Mouse (Mus musculus) left cerebral cortex, postnatal 36 days (tissue): Measurements from ENCODE around the gene Lrrc14b. TPM values are rescaled to one million over a fixed set of nuclear protein-coding genes. Genes with fewer than 3 reads are reported as not detected.

Experiments
- microRNA-seq: library from miRNA; unstranded; fragments of <30 nt; microRNA quantifications from one replicate; pipeline ENCODE4 v1.2.0, GENCODE M21; 2022
- total RNA-seq, 2 experiments: library from RNA; stranded (reverse); gene quantifications; 2 replicates each; pipeline ENCODE4 v1.2.3; 2021

Lrrc14b gene
- total RNA-seq, 2 experiments from 2014 or later = not detected

Small RNAs within 50 kb of the gene (microRNA-seq; reads per million reads assigned to microRNA genes)
- gene Mir692-3 = not detected

Other genes starting within 250 kb of the Lrrc14b start
- 1 to 10 TPM; 1.4 to 2.4 TPM for gene Slc9a3, start 242.5 kb downstream of the Lrrc14b start, total RNA-seq
- gene Exoc3, start 155.3 kb downstream of the Lrrc14b start, total RNA-seq = 10 to 100 TPM; 72.1 to 82.8 TPM
- under 1 TPM; 0.64 to 0.70 TPM for gene Ahrr, start 71.7 kb downstream of the Lrrc14b start, total RNA-seq
- 10 to 100 TPM; 80.6 to 87.7 TPM for gene Pdcd6, start 46.4 kb downstream of the Lrrc14b start, total RNA-seq
- 100 to 1,000 TPM; 287 to 333 TPM for gene Sdha, start 13.7 kb downstream of the Lrrc14b start, total RNA-seq
- 10 to 100 TPM; 83.1 to 98.0 TPM for gene Ccdc127, start 13.7 kb downstream of the Lrrc14b start, total RNA-seq
- gene Zfp72, start 26.8 kb upstream of the Lrrc14b start, total RNA-seq = 1 to 10 TPM; 3.8 to 5.1 TPM
- gene Ftl1-ps1, start 35.7 kb upstream of the Lrrc14b start, total RNA-seq = 100 to 1,000 TPM; 171 to 174 TPM
- 1 to 10 TPM; 7.4 to 7.7 TPM for gene Zfp825, start 130.0 kb upstream of the Lrrc14b start, total RNA-seq